Mouse (Mus musculus) E14TG2a.4 (cell line): Measurements from ENCODE around the gene Il20ra.

Source experiments
- H3K27me3 ChIP-seq: 2 replicates; pipeline ENCODE4 v1.6.1; 2014; ENCODE audit warnings: low read length, control low read depth; ENCODE audit not compliant: insufficient read depth
- H3K36me3 ChIP-seq: 2 replicates; pipeline ENCODE4 v1.6.1; 2014; ENCODE audit warnings: low read length, control low read depth; ENCODE audit not compliant: insufficient read depth
- H3K4me1 ChIP-seq: replicated peaks from 2 replicates; pipeline ENCODE4 v1.6.1; 2014; ENCODE audit warnings: low read depth, low read length, control low read depth
- H3K4me3 ChIP-seq: replicated peaks from 2 replicates; pipeline ENCODE4 v1.5.1; 2014; ENCODE audit warnings: mild to moderate bottlenecking, low read length
- H3K9me3 ChIP-seq: 2 replicates; pipeline ENCODE4 v1.6.1; 2014; ENCODE audit warnings: low read length, control low read depth
- CTCF ChIP-seq: conservative IDR thresholded peaks from 2 replicates; pipeline ENCODE4 v1.5.1; 2014; ENCODE audit warnings: low read length
- NANOG ChIP-seq: IDR thresholded peaks from 2 replicates; pipeline ENCODE4 v1.6.1; 2014; ENCODE audit warnings: borderline replicate concordance, low read length, mixed read lengths
- POU5F1 ChIP-seq: IDR thresholded peaks from 2 replicates; pipeline ENCODE4 v1.6.1; 2014; ENCODE audit warnings: low read length, borderline replicate concordance

The Il20ra gene

GRCm38 (mm10) chr10:19794996-19795395, 82.6 kb downstream of the Il20ra start:
- Histone ChIP-seq H3K4me1 (no peaks in the 10 kb centered on the region), H3K27me3 (no peaks in the 10 kb centered on the region), H3K4me3 (no peak overlapping the region), H3K36me3 (no peaks in the 10 kb centered on the region), H3K9me3 (peaks cover 27% of the 10 kb centered on the region)
- no peak for TF ChIP-seq CTCF
- no peak for TF ChIP-seq POU5F1
- no peak for TF ChIP-seq NANOG

GRCm38 (mm10) chr10:19802958-19803357, 90.6 kb downstream of the Il20ra start:
- Histone ChIP-seq H3K36me3 (no peaks in the 10 kb centered on the region), H3K4me3 (no peak overlapping the region), H3K9me3 (peaks cover 6% of the 10 kb centered on the region), H3K27me3 (no peaks in the 10 kb centered on the region), H3K4me1 (no peaks in the 10 kb centered on the region)
- TF ChIP-seq POU5F1 (no peak), NANOG (no peak), CTCF (no peak)

GRCm38 (mm10) chr10:19804763-19805162, 92.4 kb downstream of the Il20ra start:
- TF ChIP-seq CTCF (no peak; the same call in 1 of the 2 replicates), POU5F1 (no peak), NANOG (no peak)
- H3K36me3 ChIP-seq: no peaks in the 10 kb centered on the region
- no peaks in the 10 kb centered on the region for H3K27me3 ChIP-seq
- no peaks in the 10 kb centered on the region for H3K4me1 ChIP-seq
- H3K9me3 ChIP-seq: peaks cover 3% of the 10 kb centered on the region
- H3K4me3 ChIP-seq: no peak overlapping the region
